Mouse (Mus musculus): ENCODE results near the gene Gm5447.

DNA sequence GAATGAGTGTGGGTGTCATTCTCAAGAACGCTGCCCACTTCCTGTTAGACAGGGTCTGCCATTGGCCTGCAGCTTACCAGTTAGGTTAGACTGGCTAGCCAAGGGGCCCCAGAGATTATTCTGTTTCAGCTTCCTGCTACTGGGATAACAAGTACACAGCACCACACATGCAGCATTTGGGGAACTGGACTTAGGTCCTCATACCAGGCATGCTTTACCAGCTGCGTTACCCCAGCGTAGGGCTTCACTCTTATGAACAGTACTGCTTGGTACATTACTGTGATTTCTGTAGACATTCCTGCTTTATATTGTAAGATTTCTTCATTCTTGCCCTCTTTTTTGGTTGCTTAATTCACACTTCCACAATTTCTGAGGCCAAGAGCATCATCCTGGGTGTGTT is 43.5 kb downstream of the Gm5447 start:
- TF ChIP-seq CTCF (IDR thresholded peaks at IDR 0.05; ENCODE audit: insufficient read depth, low read length), result no peak
- no peak for TF ChIP-seq POLR2A (IDR thresholded peaks at IDR 0.05; ENCODE audit: borderline replicate concordance, extremely low read depth, low read depth, low read length)
